Mouse (Mus musculus) kidney, embryonic 15.5 days (tissue): ENCODE measurements around the gene B3gnt2. TPM values are rescaled to one million over a fixed set of nuclear protein-coding genes. Genes with fewer than 3 reads are reported as not detected.

Experiments
- ATAC-seq: fragments of 200-750 bp; cut with Nextera tagmentation; replicated peaks from 2 replicates; pipeline ENCODE4 v1.8.0; 2017; ENCODE audit warnings: moderate TSS enrichment; ENCODE audit not compliant: low FRiP score
- H3K27ac ChIP-seq: fragments of 300-500 bp; sonication (generic); 2 replicates; pipeline ENCODE4 v1.5.1; 2015; ENCODE audit warnings: mild to moderate bottlenecking, inconsistent platforms
- H3K27me3 ChIP-seq: fragments of 300-500 bp; sonication (generic); 2 replicates; pipeline ENCODE4 v1.6.1; 2015; ENCODE audit warnings: inconsistent platforms
- H3K36me3 ChIP-seq: fragments of 300-500 bp; sonication (generic); 2 replicates; pipeline ENCODE4 v1.6.1; 2015; ENCODE audit warnings: inconsistent platforms
- H3K4me1 ChIP-seq: fragments of 300-500 bp; sonication (generic); 2 replicates; pipeline ENCODE4 v1.6.1; 2015; ENCODE audit warnings: inconsistent platforms
- H3K4me2 ChIP-seq: fragments of 300-500 bp; sonication (generic); 2 replicates; pipeline ENCODE4 v1.6.1; 2015; ENCODE audit warnings: moderate library complexity, mild to moderate bottlenecking, inconsistent platforms
- H3K4me3 ChIP-seq: fragments of 300-500 bp; sonication (generic); replicated peaks from 2 replicates; pipeline ENCODE4 v1.5.1; 2015; ENCODE audit warnings: mild to moderate bottlenecking, inconsistent platforms
- H3K9ac ChIP-seq: fragments of 300-500 bp; sonication (generic); 2 replicates; pipeline ENCODE4 v1.6.1; 2015; ENCODE audit warnings: mild to moderate bottlenecking, inconsistent platforms
- H3K9me3 ChIP-seq: fragments of 300-500 bp; sonication (generic); replicated peaks from 2 replicates; pipeline ENCODE4 v1.6.1; 2016; ENCODE audit warnings: inconsistent platforms
- WGBS: fragments of 180-500 bp; shearing (Covaris S2); methylation state at CpG from one replicate; pipeline ENCODE4 v1.1.7; 2015; ENCODE audit warnings: mixed read lengths; 5-methylcytosine and 5-hydroxymethylcytosine counted together
- polyA plus RNA-seq: library from polyadenylated mRNA; unstranded; fragments of >200 nt; fragmentation: Nextera tagmentation; extraction: Ambion mirVana; gene quantifications from 2 replicates; pipeline ENCODE4 v1.2.1, GENCODE M21; 2015

B3gnt2 gene
- polyA plus RNA-seq, 1 experiment from 2014 or later, result 9.3 TPM

DNA sequence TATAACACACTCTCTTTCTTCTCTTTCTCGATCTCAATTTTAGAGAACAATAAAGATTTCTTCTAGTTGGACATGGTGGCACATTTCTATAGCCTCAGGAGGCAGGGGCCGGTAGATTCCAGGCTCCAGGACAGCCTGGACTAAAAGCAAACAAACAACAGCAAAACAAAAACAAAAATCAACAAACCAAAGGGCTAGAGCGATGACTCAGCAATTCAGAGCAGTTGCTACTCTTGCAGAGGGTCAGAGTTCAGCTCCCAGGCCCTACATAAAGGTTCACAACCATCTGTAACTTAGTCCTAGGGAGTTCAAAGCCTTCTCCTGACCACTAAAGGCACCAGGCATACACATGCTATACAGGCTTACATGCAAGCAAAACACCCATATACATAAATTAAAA lies 82.2 kb downstream of the B3gnt2 start:
- no peak for ATAC-seq
- WGBS, result 74% methylated on average over 3 of the region's 3 CpGs

DNA sequence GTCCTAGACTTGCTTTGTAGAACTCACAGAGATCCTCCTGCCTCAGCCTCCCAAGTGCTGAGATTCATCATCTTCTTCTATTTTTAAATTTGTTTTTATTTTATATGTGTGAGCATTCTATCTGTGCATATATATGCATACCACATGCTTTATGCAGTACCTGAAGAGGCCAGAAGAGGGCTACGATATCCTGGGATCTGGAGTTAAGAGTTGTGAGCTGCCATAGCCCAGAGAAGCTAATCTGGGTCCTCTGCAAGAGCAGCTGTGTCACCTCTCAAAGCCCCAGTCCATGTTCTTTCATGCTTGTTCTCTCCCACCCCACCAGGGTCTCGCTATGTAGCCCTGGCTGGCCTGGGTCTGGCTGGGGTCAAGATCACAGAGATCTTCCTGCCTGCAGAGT lies 83.2 kb downstream of the B3gnt2 start:
- Histone ChIP-seq H3K27ac (no peak overlapping the region), H3K36me3 (no peaks in the 10 kb centered on the region), H3K4me3 (no peak overlapping the region), H3K9ac (no peak overlapping the region), H3K27me3 (no peaks in the 10 kb centered on the region), H3K9me3 (no peaks in the 10 kb centered on the region), H3K4me1 (peaks cover 4% of the 10 kb centered on the region; the same call in 1 of the 2 replicates), H3K4me2 (no peak overlapping the region)
- ATAC-seq, result no peak
- WGBS, result 92% methylated on average over 2 of the region's 2 CpGs

More for the DNA sequence above, 82.2 kb downstream of the B3gnt2 start:
- no peaks in the 10 kb centered on the region for H3K36me3 ChIP-seq
- no peak overlapping the region for H3K9ac ChIP-seq
- no peak overlapping the region for H3K4me2 ChIP-seq
- no peak overlapping the region for H3K4me3 ChIP-seq
- H3K27me3 ChIP-seq, result no peaks in the 10 kb centered on the region
- no peak overlapping the region for H3K27ac ChIP-seq
- H3K9me3 ChIP-seq, result no peaks in the 10 kb centered on the region
- H3K4me1 ChIP-seq, result peaks cover 10% of the 10 kb centered on the region; the same call in 1 of the 2 replicates

DNA sequence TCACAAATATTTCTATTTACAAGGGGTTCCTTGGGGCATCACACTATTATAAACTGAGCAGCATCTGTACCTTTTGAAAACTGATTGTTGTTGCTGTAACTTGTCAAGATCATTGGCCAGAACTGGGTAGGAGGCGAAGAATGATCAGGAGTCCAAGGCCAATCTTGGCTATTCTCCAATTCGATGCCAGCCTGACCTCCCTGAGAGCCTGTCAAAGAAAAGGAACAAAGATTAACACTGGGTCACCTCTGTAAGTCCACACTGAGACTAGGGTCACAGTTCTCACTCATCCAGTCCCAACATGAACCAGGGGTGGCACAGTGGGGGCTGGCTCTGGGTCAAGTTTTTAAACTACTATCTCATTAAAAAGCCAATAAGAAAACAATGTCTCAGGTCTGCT lies 85.9 kb downstream of the B3gnt2 start:
- no peak for ATAC-seq
- no peak overlapping the region for H3K27ac ChIP-seq
- H3K4me3 ChIP-seq, result no peak overlapping the region
- no peaks in the 10 kb centered on the region for H3K27me3 ChIP-seq
- WGBS, result 89% methylated on average over 2 of the region's 2 CpGs
- H3K4me1 ChIP-seq, result no peaks in the 10 kb centered on the region
- H3K4me2 ChIP-seq, result no peak overlapping the region
- no peaks in the 10 kb centered on the region for H3K36me3 ChIP-seq
- H3K9me3 ChIP-seq, result no peaks in the 10 kb centered on the region
- no peak overlapping the region for H3K9ac ChIP-seq

DNA sequence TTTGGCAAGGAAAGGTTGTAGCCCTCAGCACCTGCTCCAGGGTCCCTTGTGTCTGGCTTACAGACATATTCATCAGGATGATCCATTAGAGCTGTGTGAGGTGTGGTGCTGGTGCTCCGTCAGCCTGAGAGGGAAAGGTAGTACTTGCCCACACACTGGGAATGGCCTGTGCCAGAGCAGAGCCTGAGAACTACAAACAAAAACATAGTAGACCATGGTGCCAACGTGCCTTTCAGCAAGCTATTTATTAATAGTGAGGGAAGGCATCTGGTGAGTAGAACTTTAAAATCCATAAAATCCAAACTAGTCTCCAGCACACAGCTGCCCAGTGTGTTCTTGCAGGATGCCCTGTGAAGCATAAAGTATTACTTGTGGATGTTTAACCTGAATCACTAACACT lies 94.5 kb downstream of the B3gnt2 start:
- no peak overlapping the region for H3K9ac ChIP-seq
- H3K36me3 ChIP-seq, result no peaks in the 10 kb centered on the region
- H3K4me2 ChIP-seq, result no peak overlapping the region
- no peaks in the 10 kb centered on the region for H3K9me3 ChIP-seq
- 63% methylated on average over 2 of the region's 2 CpGs for WGBS
- peak overlapping the region; percentile 14; the same call in 1 of the 2 replicates for H3K27ac ChIP-seq
- H3K4me1 ChIP-seq, result 0 out of 2 replicates have a peak, but pooled peaks cover 10% of the 10 kb centered on the region
- H3K4me3 ChIP-seq, result no peak overlapping the region
- peak; percentile 79; the same call in 1 of the 2 replicates for ATAC-seq
- H3K27me3 ChIP-seq, result no peaks in the 10 kb centered on the region

DNA sequence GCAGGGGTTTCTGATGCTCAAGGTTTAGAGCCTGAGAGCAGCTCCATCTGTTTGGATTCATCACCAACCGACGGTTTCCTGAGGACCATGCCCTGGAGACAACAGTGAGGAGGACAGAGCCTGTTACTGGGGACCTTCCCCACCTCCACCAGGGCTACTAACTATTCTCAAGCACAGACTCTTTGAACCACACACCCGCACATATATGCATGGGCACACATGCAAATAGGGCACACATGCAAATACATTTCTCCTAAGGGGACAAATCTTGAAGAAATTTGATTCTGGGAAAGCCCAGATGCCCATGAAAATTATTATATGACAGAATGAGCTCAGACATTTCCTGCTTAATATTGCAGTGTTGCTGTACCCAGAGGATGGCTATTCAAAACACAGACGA lies 95.3 kb downstream of the B3gnt2 start:
- ATAC-seq, result no peak
- WGBS, result 87% methylated on average over 4 of the region's 4 CpGs

DNA sequence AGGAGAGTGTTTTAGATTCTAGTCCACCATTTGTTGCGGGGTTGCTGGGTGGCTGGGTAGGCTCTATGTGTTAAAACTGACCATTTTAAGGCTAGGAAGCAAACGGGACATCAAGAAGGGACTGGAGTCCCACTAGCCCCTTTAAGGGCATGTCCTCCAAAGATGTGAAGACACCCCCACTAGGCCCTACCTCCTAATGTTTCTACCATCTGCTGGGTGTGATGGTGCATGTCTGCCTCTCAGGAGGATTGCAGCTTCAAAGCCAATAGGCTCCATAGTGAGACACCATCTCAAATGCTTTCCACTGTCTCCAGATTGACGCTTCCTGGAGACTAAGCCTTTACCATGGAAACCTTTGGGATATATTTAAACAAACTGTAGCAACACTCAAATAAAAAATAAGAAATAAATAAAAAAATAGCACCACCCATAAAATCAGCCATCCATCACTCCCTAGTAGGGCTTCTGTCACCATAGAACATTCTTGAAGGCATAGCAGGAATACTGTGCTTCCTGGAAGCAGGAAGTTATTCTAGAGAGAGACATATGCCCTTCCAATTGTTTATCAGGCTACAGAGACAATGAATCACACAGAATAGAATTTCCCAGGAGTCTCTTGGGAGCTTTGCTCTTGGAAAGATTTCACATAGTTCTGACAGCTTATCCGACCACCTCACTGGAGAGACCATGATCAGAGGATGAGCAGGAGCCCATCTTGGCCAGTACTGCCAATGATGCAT lies 97.0 kb downstream of the B3gnt2 start:
- no peaks in the 10 kb centered on the region for H3K9me3 ChIP-seq
- H3K27ac ChIP-seq, result 0 out of 2 replicates have a peak overlapping the region, but pooled peaks have one; percentile 37
- no peaks in the 10 kb centered on the region for H3K36me3 ChIP-seq

More for the DNA sequence above, 95.3 kb downstream of the B3gnt2 start:
- Histone ChIP-seq H3K36me3 (no peaks in the 10 kb centered on the region), H3K9ac (no peak overlapping the region), H3K27ac (no peak overlapping the region), H3K27me3 (no peaks in the 10 kb centered on the region), H3K9me3 (no peaks in the 10 kb centered on the region), H3K4me3 (no peak overlapping the region), H3K4me1 (0 out of 2 replicates have a peak, but pooled peaks cover 10% of the 10 kb centered on the region), H3K4me2 (no peak overlapping the region)

DNA sequence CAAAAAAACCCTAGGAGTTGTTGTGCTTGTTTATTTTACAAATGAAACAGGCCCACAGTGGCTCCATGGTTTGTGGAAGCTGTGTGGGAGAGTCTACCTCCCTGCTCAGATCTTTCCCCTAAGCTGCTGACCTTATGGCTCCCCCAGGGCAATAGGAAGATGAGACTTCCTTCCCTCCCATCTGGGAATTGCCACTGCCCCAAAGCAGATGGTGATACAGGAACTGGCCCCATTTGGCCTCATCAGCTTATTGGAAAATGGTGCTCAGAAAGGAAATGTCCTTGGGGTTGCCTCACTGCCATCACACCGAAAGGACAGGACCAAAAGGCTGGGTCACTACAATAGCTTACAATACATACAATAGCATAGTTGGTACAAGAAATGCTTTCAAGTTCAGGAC lies 97.7 kb downstream of the B3gnt2 start:
- Histone ChIP-seq H3K9ac (no peak overlapping the region), H3K4me3 (no peak overlapping the region), H3K27ac (no peak overlapping the region), H3K36me3 (no peaks in the 10 kb centered on the region), H3K4me1 (0 out of 2 replicates have a peak, but pooled peaks cover 10% of the 10 kb centered on the region), H3K9me3 (no peaks in the 10 kb centered on the region), H3K4me2 (no peak overlapping the region), H3K27me3 (no peaks in the 10 kb centered on the region)
- ATAC-seq, result no peak
- 21% methylated on average over 1 of the region's 1 CpGs for WGBS

More for the DNA sequence above, 97.0 kb downstream of the B3gnt2 start:
- no peak overlapping the region for H3K4me3 ChIP-seq
- no peak overlapping the region for H3K4me2 ChIP-seq
- ATAC-seq, result peak; percentile 52; the same call in 1 of the 2 replicates
- H3K4me1 ChIP-seq, result 0 out of 2 replicates have a peak, but pooled peaks cover 10% of the 10 kb centered on the region
- 42% methylated on average over 4 of the region's 4 CpGs for WGBS
- H3K27me3 ChIP-seq, result no peaks in the 10 kb centered on the region
- no peak overlapping the region for H3K9ac ChIP-seq

DNA sequence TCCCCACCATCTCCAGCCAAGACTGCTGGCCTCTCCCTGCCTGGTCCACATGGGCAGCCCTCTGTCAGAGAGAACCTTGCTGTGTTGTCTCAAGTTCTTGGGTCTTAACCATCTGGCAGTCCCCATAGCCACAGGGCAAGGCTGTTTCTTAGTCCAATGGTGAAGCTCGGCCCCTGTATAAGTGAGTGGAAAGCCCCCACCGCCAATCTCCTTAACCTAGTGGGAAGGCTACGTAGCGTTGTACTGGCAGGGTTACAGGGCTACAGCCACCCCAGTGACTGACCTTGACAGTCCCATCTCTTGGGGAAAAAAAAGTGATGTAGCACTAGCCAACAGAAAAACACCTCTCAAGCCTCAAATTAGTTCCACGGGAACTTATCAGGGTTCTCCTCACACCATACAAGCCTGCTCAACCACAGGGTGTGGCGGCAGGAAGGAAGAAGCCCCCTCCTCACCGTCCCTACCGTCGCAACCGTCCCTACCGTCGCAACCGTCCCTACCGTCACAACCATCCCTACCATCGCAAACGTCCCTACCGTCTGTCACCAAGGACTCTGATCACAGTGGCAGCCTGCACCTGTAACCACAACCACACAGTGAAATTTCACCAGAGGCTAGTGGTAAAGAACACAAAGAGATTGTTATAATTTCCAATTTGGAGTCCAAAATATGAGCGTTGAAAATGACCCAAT lies 98.4 kb downstream of the B3gnt2 start:
- no peaks in the 10 kb centered on the region for H3K36me3 ChIP-seq
- H3K9me3 ChIP-seq, result no peaks in the 10 kb centered on the region
- no peak overlapping the region for H3K4me2 ChIP-seq
- 85% methylated on average over 18 of the region's 18 CpGs for WGBS
- H3K27me3 ChIP-seq, result no peaks in the 10 kb centered on the region
- H3K27ac ChIP-seq, result no peak overlapping the region
- ATAC-seq, result no peak
- no peak overlapping the region for H3K9ac ChIP-seq
- 0 out of 2 replicates have a peak, but pooled peaks cover 10% of the 10 kb centered on the region for H3K4me1 ChIP-seq
- H3K4me3 ChIP-seq, result no peak overlapping the region

DNA sequence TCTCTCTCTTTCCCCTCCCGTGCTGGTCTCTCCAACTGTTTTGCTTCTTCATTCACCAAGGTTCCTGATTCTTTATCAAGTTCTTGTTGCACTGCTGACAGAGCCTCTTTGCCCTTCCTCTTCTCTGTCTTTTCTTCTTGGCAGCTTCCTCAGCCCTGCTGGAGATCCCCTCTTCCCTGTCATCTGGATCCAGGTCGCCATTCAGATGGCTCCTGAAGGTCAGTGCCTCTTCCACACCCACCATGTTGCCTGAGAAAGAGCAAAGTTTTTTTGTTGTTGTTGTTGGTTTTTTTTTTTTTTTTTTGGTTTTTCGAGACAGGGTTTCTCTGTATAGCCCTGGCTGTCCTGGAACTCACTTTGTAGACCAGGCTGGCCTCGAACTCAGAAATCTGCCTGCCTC lies 101.0 kb downstream of the B3gnt2 start:
- no peak overlapping the region for H3K4me3 ChIP-seq
- no peaks in the 10 kb centered on the region for H3K27me3 ChIP-seq
- H3K4me1 ChIP-seq, result 0 out of 2 replicates have a peak, but pooled peaks cover 12% of the 10 kb centered on the region
- H3K27ac ChIP-seq, result no peak overlapping the region
- ATAC-seq, result no peak
- H3K36me3 ChIP-seq, result no peaks in the 10 kb centered on the region
- no peak overlapping the region for H3K9ac ChIP-seq
- no peak overlapping the region for H3K4me2 ChIP-seq
- H3K9me3 ChIP-seq, result no peaks in the 10 kb centered on the region
- 88% methylated on average over 3 of the region's 4 CpGs for WGBS

DNA sequence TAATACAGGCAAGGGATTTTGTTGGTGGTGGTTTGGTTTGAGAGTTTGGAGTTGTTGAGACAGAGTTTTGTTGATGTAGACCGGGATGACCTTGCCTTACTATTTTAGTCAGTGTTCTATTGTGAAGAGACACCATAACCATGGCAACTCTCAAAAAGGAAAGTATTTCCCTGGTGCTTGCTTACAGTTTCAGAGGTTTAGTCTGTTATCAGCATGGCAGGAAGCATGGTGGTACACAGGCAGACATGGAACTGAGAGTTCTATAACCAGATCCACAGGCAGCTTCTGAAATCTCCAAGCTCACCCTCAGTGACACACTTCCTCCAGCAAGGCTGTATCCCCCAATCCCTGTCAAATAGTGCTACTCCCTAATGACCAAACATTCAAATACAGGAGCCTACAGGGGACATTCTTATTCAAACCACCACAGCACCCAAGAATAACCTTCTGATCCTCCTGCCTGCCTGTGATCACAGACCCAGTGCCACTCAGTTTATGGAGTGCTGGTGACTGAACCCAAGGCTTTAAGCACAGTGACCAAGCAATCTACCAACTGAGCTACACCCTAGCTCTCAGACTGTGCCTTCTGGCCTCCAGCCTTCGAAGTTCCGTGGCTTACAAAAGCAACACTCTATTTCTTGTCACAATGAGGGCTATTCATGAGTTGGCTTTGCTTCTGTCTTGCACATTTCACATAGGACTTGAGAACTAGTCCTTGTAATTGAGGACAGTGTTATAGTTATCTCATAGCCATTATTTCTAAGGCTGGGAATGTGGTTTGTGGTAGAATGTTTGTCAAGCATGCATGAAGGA lies 104.4 kb downstream of the B3gnt2 start:
- Histone ChIP-seq H3K4me3 (no peak overlapping the region), H3K4me2 (no peak overlapping the region), H3K9ac (no peak overlapping the region), H3K9me3 (no peaks in the 10 kb centered on the region), H3K36me3 (no peaks in the 10 kb centered on the region), H3K4me1 (0 out of 2 replicates have a peak, but pooled peaks cover 2% of the 10 kb centered on the region), H3K27ac (no peak overlapping the region), H3K27me3 (no peaks in the 10 kb centered on the region)
- WGBS, result 92% methylated on average over 3 of the region's 3 CpGs
- no peak for ATAC-seq

DNA sequence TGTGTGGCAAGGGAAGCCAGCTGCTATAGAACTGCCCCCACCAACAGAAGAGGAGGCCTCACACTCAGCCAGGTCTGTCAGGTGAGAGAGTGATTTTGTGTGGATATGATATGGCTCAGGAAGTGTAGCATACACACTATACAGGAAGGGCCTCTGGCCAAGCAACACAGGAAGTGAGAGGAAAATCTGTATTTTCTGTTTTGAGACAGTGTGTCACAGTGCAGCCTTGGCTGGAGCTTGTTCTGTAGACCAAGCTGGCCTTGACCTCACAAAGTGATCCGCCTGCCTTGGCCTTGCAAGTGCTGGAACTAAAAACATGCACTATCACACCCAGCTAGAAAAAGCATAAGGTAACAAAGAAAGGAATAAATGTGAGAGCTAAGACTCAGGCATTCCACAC lies 105.6 kb downstream of the B3gnt2 start:
- H3K36me3 ChIP-seq, result no peaks in the 10 kb centered on the region
- ATAC-seq, result 0 out of 2 replicates have a peak, but pooled peaks have one; percentile 36
- H3K4me2 ChIP-seq, result no peak overlapping the region
- H3K4me1 ChIP-seq, result 0 out of 2 replicates have a peak, but pooled peaks cover 2% of the 10 kb centered on the region
- WGBS, result 67% methylated on average over 1 of the region's 1 CpGs
- no peak overlapping the region for H3K4me3 ChIP-seq
- H3K9me3 ChIP-seq, result no peaks in the 10 kb centered on the region
- H3K9ac ChIP-seq, result no peak overlapping the region
- H3K27ac ChIP-seq, result no peak overlapping the region
- H3K27me3 ChIP-seq, result no peaks in the 10 kb centered on the region
